Mouse (Mus musculus) heart, embryonic 14.5 days (tissue): ENCODE measurements around the gene BC034090. TPM values are rescaled to one million over a fixed set of nuclear protein-coding genes. Genes with fewer than 3 reads are reported as not detected.

Experiments used
- ATAC-seq: fragments of 200-750 bp; cut with Nextera tagmentation; 2 replicates; pipeline ENCODE4 v1.8.0; 2017; ENCODE audit warnings: low read depth, moderate TSS enrichment; ENCODE audit not compliant: insufficient number of reproducible peaks, insufficient read depth, low FRiP score
- H3K27ac ChIP-seq, 2 experiments: fragments of 200-500 bp in 1 of 2; fragments of 300-500 bp in 1 of 2; sonication (generic) in 1 of 2; replicated peaks in 1 of 2; 2 replicates each; pipeline ENCODE4 v1.5.1; 2012 to 2014; ENCODE audit warnings: low read depth in 2 of 2, low read length in 2 of 2, control low read depth in 1 of 2, mild to moderate bottlenecking in 1 of 2, mixed read lengths in 1 of 2; ENCODE audit not compliant: control insufficient read depth in 1 of 2, insufficient read depth in 1 of 2
- H3K27me3 ChIP-seq: fragments of 300-500 bp; sonication (generic); 2 replicates; pipeline ENCODE4 v1.6.1; 2014; ENCODE audit warnings: mild to moderate bottlenecking, low read length, control low read depth; ENCODE audit not compliant: control insufficient read depth, insufficient read depth
- H3K36me3 ChIP-seq: fragments of 300-500 bp; sonication (generic); 2 replicates; pipeline ENCODE4 v1.6.1; 2014; ENCODE audit warnings: mild to moderate bottlenecking, control low read depth, low read length, mixed read lengths; ENCODE audit not compliant: control insufficient read depth, insufficient read depth
- H3K4me1 ChIP-seq, 2 experiments: fragments of 200-500 bp in 1 of 2; fragments of 300-500 bp in 1 of 2; sonication (generic) in 1 of 2; 2 replicates each; pipeline ENCODE4 v1.6.1; 2012 to 2014; ENCODE audit warnings: low read length in 2 of 2, control low read depth in 1 of 2, mixed read lengths in 1 of 2; ENCODE audit not compliant: control insufficient read depth in 2 of 2, insufficient read depth in 2 of 2
- H3K4me2 ChIP-seq: fragments of 300-500 bp; sonication (generic); 2 replicates; pipeline ENCODE4 v1.6.1; 2014; ENCODE audit warnings: mild to moderate bottlenecking, low read length
- H3K4me3 ChIP-seq, 2 experiments: fragments of 200-500 bp in 1 of 2; fragments of 300-500 bp in 1 of 2; sonication (generic) in 1 of 2; 2 replicates each; pipeline ENCODE4 v1.5.1; 2012 to 2014; ENCODE audit warnings: low read length in 2 of 2, mild to moderate bottlenecking in 2 of 2, control low read depth in 1 of 2, low read depth in 1 of 2, moderate library complexity in 1 of 2; ENCODE audit not compliant: control insufficient read depth in 1 of 2, insufficient read depth in 1 of 2
- H3K9ac ChIP-seq: fragments of 300-500 bp; sonication (generic); 2 replicates; pipeline ENCODE4 v1.6.1; 2014; ENCODE audit warnings: mild to moderate bottlenecking, low read length
- H3K9me3 ChIP-seq: fragments of 300-500 bp; sonication (generic); 2 replicates; pipeline ENCODE4 v1.6.1; 2016; ENCODE audit warnings: low read length, control low read depth; ENCODE audit not compliant: control insufficient read depth
- WGBS: fragments of 180-500 bp; shearing (Covaris S2); extraction: QIAGEN DNeasy Blood & Tissue Kit; methylation state at CpG from one replicate; pipeline ENCODE4 v1.1.7; 2014; 5-methylcytosine and 5-hydroxymethylcytosine counted together
- polyA plus RNA-seq: library from polyadenylated mRNA; unstranded; fragments of >200 nt; fragmentation: Nextera tagmentation; extraction: Ambion mirVana; gene quantifications from 2 replicates; pipeline ENCODE4 v1.2.1, GENCODE M21; 2014

BC034090 gene
- polyA plus RNA-seq, 1 experiment from 2014 or later = 6.9 TPM

DNA sequence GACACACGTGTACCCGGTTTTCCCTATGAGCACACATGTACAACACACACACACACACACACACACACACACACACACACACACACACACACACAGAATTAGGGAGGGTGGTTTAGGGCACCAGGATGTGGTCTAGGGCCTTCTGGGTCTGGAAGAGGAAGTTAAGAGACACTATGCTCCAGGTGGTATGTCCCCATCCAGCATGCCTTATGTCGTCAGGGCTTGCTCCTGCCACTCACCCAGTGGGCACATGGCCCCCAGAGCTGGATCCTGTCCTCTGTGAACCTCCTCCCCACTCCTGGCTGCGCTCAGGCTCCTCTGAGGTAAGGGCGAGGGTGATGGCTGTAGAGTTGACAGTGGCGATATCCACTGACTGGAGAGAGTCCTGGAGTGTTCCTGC, 21.2 kb downstream of the BC034090 start:
- Histone ChIP-seq H3K9me3 (no peaks in the 10 kb centered on the region), H3K27ac (no peak overlapping the region), H3K4me3 (no peak overlapping the region), H3K36me3 (peaks cover 84% of the 10 kb centered on the region), H3K9ac (no peak overlapping the region), H3K4me1 (peaks cover 14 to 24% of the 10 kb centered on the region in 2 experiments; a peak in 3 of 4 replicates), H3K4me2 (no peak overlapping the region), H3K27me3 (no peaks in the 10 kb centered on the region)
- 88% methylated on average over 6 of the region's 6 CpGs for WGBS
- ATAC-seq = no peak

DNA sequence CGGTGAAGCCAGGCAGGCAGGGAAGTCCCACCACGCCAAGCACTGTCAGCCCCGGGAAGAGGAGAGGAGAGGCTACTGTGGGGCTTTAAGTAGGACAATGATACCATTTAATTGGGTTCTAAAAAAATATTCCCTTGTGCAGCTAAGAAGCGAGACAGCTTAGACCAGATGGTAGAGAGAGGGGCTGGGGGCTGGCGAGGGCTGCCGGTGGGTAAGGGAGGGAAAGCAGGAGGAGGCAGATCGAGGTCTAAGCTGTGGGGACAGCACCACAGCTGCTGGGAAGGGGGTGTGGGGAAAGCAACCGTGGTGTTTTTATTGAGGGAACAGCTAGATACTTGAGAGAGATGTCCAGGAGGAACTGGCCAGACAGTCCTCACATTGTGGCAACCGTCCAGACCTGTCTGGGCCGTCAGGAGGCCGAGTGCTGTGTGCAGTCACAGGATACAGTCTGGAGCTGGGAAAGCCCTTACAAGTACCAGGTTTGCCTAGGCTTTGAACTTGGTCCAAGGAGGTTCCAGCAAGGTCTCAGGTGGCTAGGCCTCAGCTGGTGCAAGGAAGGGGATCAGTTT, 22.1 kb downstream of the BC034090 start:
- H3K36me3 ChIP-seq = peaks cover 87% of the 10 kb centered on the region
- H3K4me3 ChIP-seq = no peak overlapping the region
- no peak for ATAC-seq
- peaks cover 14 to 24% of the 10 kb centered on the region in 2 experiments; a peak in 3 of 4 replicates for H3K4me1 ChIP-seq
- no peaks in the 10 kb centered on the region for H3K27me3 ChIP-seq
- WGBS = 48% methylated on average over 11 of the region's 11 CpGs
- H3K9ac ChIP-seq = peak overlapping the region; percentile 46
- H3K4me2 ChIP-seq = no peak overlapping the region
- peak overlapping the region; percentile 10 to 51; a peak in 3 of 4 replicates for H3K27ac ChIP-seq
- H3K9me3 ChIP-seq = no peaks in the 10 kb centered on the region

- peaks cover 84% of the 10 kb centered on the region for H3K36me3 ChIP-seq
- WGBS = 73% methylated on average over 5 of the region's 5 CpGs
Measured at GRCm38 (mm10) chr1:155218924-155219323, 25.3 kb downstream of the BC034090 start.

GRCm38 (mm10) chr1:155217865-155218541, 26.2 kb downstream of the BC034090 start:
- WGBS = 59% methylated on average over 9 of the region's 9 CpGs
- Histone ChIP-seq H3K27ac (no peak overlapping the region), H3K36me3 (peaks cover 79% of the 10 kb centered on the region), H3K9ac (no peak overlapping the region), H3K4me2 (no peak overlapping the region), H3K4me3 (no peak overlapping the region), H3K9me3 (no peaks in the 10 kb centered on the region), H3K4me1 (peaks cover 17 to 27% of the 10 kb centered on the region in 2 experiments), H3K27me3 (no peaks in the 10 kb centered on the region)
- ATAC-seq = no peak

More at GRCm38 (mm10) chr1:155218924-155219323, 25.3 kb downstream of the BC034090 start:
- Histone ChIP-seq H3K4me3 (no peak overlapping the region), H3K9ac (no peak overlapping the region), H3K4me1 (peaks cover 9 to 21% of the 10 kb centered on the region in 2 experiments; a peak in 3 of 4 replicates), H3K27ac (no peak overlapping the region), H3K9me3 (no peaks in the 10 kb centered on the region), H3K27me3 (no peaks in the 10 kb centered on the region), H3K4me2 (no peak overlapping the region)
- no peak for ATAC-seq

GRCm38 (mm10) chr1:155216844-155217243, 27.4 kb downstream of the BC034090 start:
- H3K4me2 ChIP-seq = no peak overlapping the region
- H3K4me1 ChIP-seq = peaks cover 20 to 28% of the 10 kb centered on the region in 2 experiments
- H3K27ac ChIP-seq = no peak overlapping the region
- no peak for ATAC-seq
- H3K4me3 ChIP-seq = no peak overlapping the region
- WGBS = 67% methylated on average over 6 of the region's 6 CpGs
- H3K27me3 ChIP-seq = no peaks in the 10 kb centered on the region
- H3K9me3 ChIP-seq = no peaks in the 10 kb centered on the region
- H3K9ac ChIP-seq = no peak overlapping the region
- H3K36me3 ChIP-seq = peaks cover 68% of the 10 kb centered on the region

- Histone ChIP-seq H3K4me3 (no peak overlapping the region), H3K4me1 (peaks cover 23 to 32% of the 10 kb centered on the region in 2 experiments), H3K27ac (no peak overlapping the region), H3K36me3 (peaks cover 62% of the 10 kb centered on the region), H3K27me3 (no peaks in the 10 kb centered on the region), H3K9ac (no peak overlapping the region), H3K9me3 (no peaks in the 10 kb centered on the region), H3K4me2 (no peak overlapping the region)
- ATAC-seq = no peak
- 87% methylated on average over 11 of the region's 11 CpGs for WGBS
Measured at GRCm38 (mm10) chr1:155216313-155216712, 27.9 kb downstream of the BC034090 start.

GRCm38 (mm10) chr1:155215066-155215764, 29.0 kb downstream of the BC034090 start:
- H3K27ac ChIP-seq = 0 out of 4 replicates have a peak overlapping the region, but pooled peaks of 1 of the 2 experiments have one; percentile 19
- H3K27me3 ChIP-seq = no peaks in the 10 kb centered on the region
- peaks cover 51% of the 10 kb centered on the region for H3K36me3 ChIP-seq
- H3K4me3 ChIP-seq = no peak overlapping the region
- peaks cover 28 to 36% of the 10 kb centered on the region in 2 experiments for H3K4me1 ChIP-seq
- ATAC-seq = no peak
- no peak overlapping the region for H3K4me2 ChIP-seq
- 40% methylated on average over 9 of the region's 9 CpGs for WGBS
- H3K9ac ChIP-seq = peak overlapping the region; percentile 21; the same call in 1 of the 2 replicates
- H3K9me3 ChIP-seq = no peaks in the 10 kb centered on the region
